Comparison of ENCODE assay signal across 15 mouse cellular contexts in genomic region chr13:100990646-100991045, GRCm38 (mm10).
"Had no signal": no experiment of that assay in that cellular context is flagged by ENCODE, and none has a peak within 500 bp of the region (broad histone marks: within the 10 kb centered on the region; RNA-seq: fewer than 3 reads in every experiment).

No protein-coding gene starts in this region.

- H3K36me3 ChIP-seq: neural tube, embryonic 13.5 days; neural tube, embryonic 15.5 days; stomach, embryonic 15.5 days had no signal

- H3K4me3 ChIP-seq: neural tube, embryonic 13.5 days; neural tube, embryonic 15.5 days; stomach, embryonic 15.5 days had no signal

- H3K27me3 ChIP-seq: neural tube, embryonic 13.5 days; neural tube, embryonic 15.5 days; stomach, embryonic 15.5 days had no signal

- H3K4me2 ChIP-seq: neural tube, embryonic 13.5 days; neural tube, embryonic 15.5 days; stomach, embryonic 15.5 days had no signal

- DNase-seq: retina, postnatal 1 day; right cerebral cortex, adult 18-20 months; right cerebral cortex, postnatal 14 days; right cerebral cortex, postnatal 25 days; right cerebral cortex, postnatal 4 days; spleen, adult 18-20 months; thymus, adult 18-20 months; thymus, adult 2 months; thymus, postnatal 14 days; thymus, postnatal 25 days; thymus, postnatal 36 days; thymus, postnatal 4 days had no signal
